In genomic region chr17:35162730-35163129, GRCm38 (mm10) we compare ENCODE assay signal across 8 mouse cellular contexts. TPM values are rescaled to one million over a fixed set of nuclear protein-coding genes. Genes with fewer than 3 reads are reported as not detected.
DNase-seq lines count a peak whose midpoint lies in the region; ATAC-seq and TF ChIP-seq lines count a peak whose summit lies in the region.

No protein-coding gene starts in this region.

- H3K4me1 ChIP-seq in neural tube, embryonic 11.5 days (ENCODE audit: control insufficient read depth, insufficient read depth, low read length), result peaks cover 16% of the 10 kb centered on the region
- peaks cover 17% of the 10 kb centered on the region for H3K4me1 ChIP-seq in forebrain, postnatal 0 days (ENCODE audit: insufficient read depth)
- H3K4me1 ChIP-seq in kidney, embryonic 14.5 days (ENCODE audit: control insufficient read depth, insufficient read depth, low read length), result peaks cover 20% of the 10 kb centered on the region; the same call in 1 of the 2 replicates

- no peak for ATAC-seq in neural tube, embryonic 11.5 days (ENCODE audit: insufficient read depth, low FRiP score, low TSS enrichment)
- no peak for ATAC-seq in forebrain, postnatal 0 days
- ATAC-seq in kidney, embryonic 14.5 days (ENCODE audit: low FRiP score, low TSS enrichment), result no peak
- no peak for ATAC-seq in monocyte, adult 5-6 weeks (replicated peaks; ENCODE audit: insufficient number of reproducible peaks, low FRiP score, low TSS enrichment, poor library complexity, severe bottlenecking)

- H3K9me3 ChIP-seq in neural tube, embryonic 11.5 days (ENCODE audit: control insufficient read depth, low read length), result no peaks in the 10 kb centered on the region
- H3K9me3 ChIP-seq in forebrain, postnatal 0 days (ENCODE audit: low read length), result no peaks in the 10 kb centered on the region
- no peaks in the 10 kb centered on the region for H3K9me3 ChIP-seq in kidney, embryonic 14.5 days (ENCODE audit: control insufficient read depth, low read length)

- peak overlapping the region; percentile 99 for H3K9ac ChIP-seq in neural tube, embryonic 11.5 days (ENCODE audit: low read length)
- H3K9ac ChIP-seq in forebrain, postnatal 0 days, result peak overlapping the region; percentile 100
- H3K9ac ChIP-seq in kidney, embryonic 14.5 days (ENCODE audit: low read depth, low read length), result peak overlapping the region; percentile 97

- no peaks in the 10 kb centered on the region for H3K27me3 ChIP-seq in neural tube, embryonic 11.5 days (ENCODE audit: control insufficient read depth, insufficient read depth, low read length)
- H3K27me3 ChIP-seq in forebrain, postnatal 0 days (ENCODE audit: insufficient read depth, low read length), result no peaks in the 10 kb centered on the region
- H3K27me3 ChIP-seq in kidney, embryonic 14.5 days (ENCODE audit: control insufficient read depth, insufficient read depth, low read length), result no peaks in the 10 kb centered on the region

- DNase-seq in neural tube, embryonic 11.5 days (ENCODE audit: low spot score), result no peak
- no peak for DNase-seq in neural tube, embryonic 10.5 days (ENCODE audit: extremely low spot score, low spot score)
- no peak for DNase-seq in forebrain, postnatal 0 days
- DNase-seq in lung, postnatal 14 days, result peak; percentile 49
- DNase-seq in right cerebral cortex, adult 2 months (ENCODE audit: low spot score in 2 of 2), result no peak
- DNase-seq in layer of hippocampus, adult 9-10 months (ENCODE audit: low spot score), result no peak

- TF ChIP-seq CTCF in forebrain, postnatal 0 days (IDR thresholded peaks at IDR 0.05; ENCODE audit: low read depth), result no peak

- H3K36me3 ChIP-seq in neural tube, embryonic 11.5 days (ENCODE audit: control insufficient read depth, insufficient read depth, low read length), result peaks cover 39% of the 10 kb centered on the region
- H3K36me3 ChIP-seq in forebrain, postnatal 0 days (ENCODE audit: insufficient read depth), result peaks cover 50% of the 10 kb centered on the region
- H3K36me3 ChIP-seq in kidney, embryonic 14.5 days (ENCODE audit: control insufficient read depth, insufficient read depth, low read length), result peaks cover 49% of the 10 kb centered on the region

- peak overlapping the region; percentile 86 for H3K4me3 ChIP-seq in neural tube, embryonic 11.5 days (ENCODE audit: low read depth, low read length)
- peak overlapping the region; percentile 94 for H3K4me3 ChIP-seq in forebrain, postnatal 0 days (ENCODE audit: low read depth, low read length)
- peak overlapping the region; percentile 87 for H3K4me3 ChIP-seq in kidney, embryonic 14.5 days (ENCODE audit: low read length)

- 73% methylated on average over 12 of the region's 12 CpGs for WGBS in neural tube, embryonic 11.5 days
- WGBS in forebrain, postnatal 0 days, result 22% methylated on average over 12 of the region's 12 CpGs
- WGBS in kidney, embryonic 14.5 days, result 31% methylated on average over 12 of the region's 12 CpGs

- H3K4me2 ChIP-seq in neural tube, embryonic 11.5 days (ENCODE audit: low read depth), result peak overlapping the region; percentile 79
- H3K4me2 ChIP-seq in forebrain, postnatal 0 days (ENCODE audit: low read depth), result peak overlapping the region; percentile 66
- H3K4me2 ChIP-seq in kidney, embryonic 14.5 days (replicated peaks; ENCODE audit: low read depth, low read length), result peak overlapping the region; percentile 98

- no peak overlapping the region for H3K27ac ChIP-seq in neural tube, embryonic 11.5 days (ENCODE audit: low read depth, low read length)
- peak overlapping the region; percentile 29; the same call in 1 of the 2 replicates for H3K27ac ChIP-seq in forebrain, postnatal 0 days (ENCODE audit: low read depth, low read length)
- H3K27ac ChIP-seq in kidney, embryonic 14.5 days (ENCODE audit: low read depth, low read length), result no peak overlapping the region

RNA-seq across cellular contexts. Expression of gene Prrc2a, which starts 2.0 kb away (rescaled TPM):
- 185 and 194 TPM in 2 replicates for polyA plus RNA-seq in neural tube, embryonic 11.5 days (2014; fragmentation: Nextera tagmentation; extraction: Ambion mirVana)
- 112 and 155 TPM in 2 replicates for total RNA-seq in forebrain, postnatal 0 days (2014; rRNA removed)
- 56.7 and 85.3 TPM in 2 replicates for polyA plus RNA-seq in forebrain, postnatal 0 days (2015; fragmentation: Nextera tagmentation; extraction: Ambion mirVana)
- 248 and 262 TPM in 2 replicates for polyA plus RNA-seq in kidney, embryonic 14.5 days (2014; fragmentation: Nextera tagmentation; extraction: Ambion mirVana)
- total RNA-seq in monocyte, adult 5-6 weeks (2017), result 21.3 to 57.6 TPM (median 32.1 TPM) in 3 replicates

RNA-seq across cellular contexts. Expression of gene Aif1, which starts 13.1 kb away (rescaled TPM):
- polyA plus RNA-seq in neural tube, embryonic 11.5 days (2014; fragmentation: Nextera tagmentation; extraction: Ambion mirVana), result 4.1 and 6.7 TPM in 2 replicates
- total RNA-seq in forebrain, postnatal 0 days (2014; rRNA removed), result 1.9 and 3.6 TPM in 2 replicates
- 8.4 and 10.0 TPM in 2 replicates for polyA plus RNA-seq in forebrain, postnatal 0 days (2015; fragmentation: Nextera tagmentation; extraction: Ambion mirVana)
- polyA plus RNA-seq in kidney, embryonic 14.5 days (2014; fragmentation: Nextera tagmentation; extraction: Ambion mirVana), result 9.7 and 10.9 TPM in 2 replicates
- 20.7 to 64.8 TPM (median 31.9 TPM) in 3 replicates for total RNA-seq in monocyte, adult 5-6 weeks (2017)

RNA-seq across cellular contexts. Expression of gene Lst1, which starts 25.5 kb away (rescaled TPM):
- 5.8 and 9.1 TPM in 2 replicates for polyA plus RNA-seq in neural tube, embryonic 11.5 days (2014; fragmentation: Nextera tagmentation; extraction: Ambion mirVana)
- 15.7 and 17.4 TPM in 2 replicates for total RNA-seq in forebrain, postnatal 0 days (2014; rRNA removed)
- 11.4 and 12.7 TPM in 2 replicates for polyA plus RNA-seq in forebrain, postnatal 0 days (2015; fragmentation: Nextera tagmentation; extraction: Ambion mirVana)
- 12.2 and 15.9 TPM in 2 replicates for polyA plus RNA-seq in kidney, embryonic 14.5 days (2014; fragmentation: Nextera tagmentation; extraction: Ambion mirVana)
- total RNA-seq in monocyte, adult 5-6 weeks (2017), result 763 to 1,006 TPM (median 964 TPM) in 3 replicates

RNA-seq across cellular contexts. Expression of gene Bag6, which starts 27.8 kb away (rescaled TPM):
- polyA plus RNA-seq in neural tube, embryonic 11.5 days (2014; fragmentation: Nextera tagmentation; extraction: Ambion mirVana), result 99.4 and 105 TPM in 2 replicates
- 285 and 340 TPM in 2 replicates for total RNA-seq in forebrain, postnatal 0 days (2014; rRNA removed)
- 68.2 and 71.9 TPM in 2 replicates for polyA plus RNA-seq in forebrain, postnatal 0 days (2015; fragmentation: Nextera tagmentation; extraction: Ambion mirVana)
- 82.6 and 99.0 TPM in 2 replicates for polyA plus RNA-seq in kidney, embryonic 14.5 days (2014; fragmentation: Nextera tagmentation; extraction: Ambion mirVana)
- 72.4 to 192 TPM (median 104 TPM) in 3 replicates for total RNA-seq in monocyte, adult 5-6 weeks (2017)

RNA-seq across cellular contexts. Expression of gene Apom, which starts 30.9 kb away (rescaled TPM):
- polyA plus RNA-seq in neural tube, embryonic 11.5 days (2014; fragmentation: Nextera tagmentation; extraction: Ambion mirVana), result 0.81 and 0.93 TPM in 2 replicates
- 0.71 and 0.77 TPM in 2 replicates for total RNA-seq in forebrain, postnatal 0 days (2014; rRNA removed)
- not detected in 2 replicates for polyA plus RNA-seq in forebrain, postnatal 0 days (2015; fragmentation: Nextera tagmentation; extraction: Ambion mirVana)
- polyA plus RNA-seq in kidney, embryonic 14.5 days (2014; fragmentation: Nextera tagmentation; extraction: Ambion mirVana), result 9.7 and 10.4 TPM in 2 replicates
- 1.4 TPM in 1 of 3 replicates, not detected in the others for total RNA-seq in monocyte, adult 5-6 weeks (2017)
